19 mouse cellular contexts compared by ENCODE assay signal in genomic region chr6:94957172-94957668, GRCm38 (mm10).
"Had no signal": no experiment of that assay in that cellular context is flagged by ENCODE, and none has a peak within 500 bp of the region (broad histone marks: within the 10 kb centered on the region; RNA-seq: fewer than 3 reads in every experiment).

No protein-coding gene starts in this region.

- H3K4me3 ChIP-seq: intestine, embryonic 15.5 days; kidney, embryonic 15.5 days; left cerebral cortex, adult 2 months; liver, embryonic 13.5 days; midbrain, embryonic 12.5 days; midbrain, embryonic 15.5 days; neural tube, embryonic 12.5 days; neural tube, embryonic 15.5 days had no signal

- H3K4me2 ChIP-seq: intestine, embryonic 15.5 days; kidney, embryonic 15.5 days; liver, embryonic 13.5 days; midbrain, embryonic 12.5 days; midbrain, embryonic 15.5 days; neural tube, embryonic 12.5 days; neural tube, embryonic 15.5 days had no signal

- H3K27ac ChIP-seq: intestine, embryonic 15.5 days; kidney, embryonic 15.5 days; left cerebral cortex, adult 2 months; liver, embryonic 13.5 days; macrophage; midbrain, embryonic 12.5 days; midbrain, embryonic 15.5 days; neural tube, embryonic 12.5 days; neural tube, embryonic 15.5 days had no signal

- H3K9ac ChIP-seq: intestine, embryonic 15.5 days; kidney, embryonic 15.5 days; liver, embryonic 13.5 days; midbrain, embryonic 12.5 days; midbrain, embryonic 15.5 days; neural tube, embryonic 12.5 days; neural tube, embryonic 15.5 days had no signal

- H3K9me3 ChIP-seq: intestine, embryonic 15.5 days; kidney, embryonic 15.5 days; liver, embryonic 13.5 days; midbrain, embryonic 15.5 days; neural tube, embryonic 12.5 days; neural tube, embryonic 15.5 days had no signal

- H3K36me3 ChIP-seq: intestine, embryonic 15.5 days; kidney, embryonic 15.5 days; liver, embryonic 13.5 days; midbrain, embryonic 12.5 days; midbrain, embryonic 15.5 days; neural tube, embryonic 12.5 days; neural tube, embryonic 15.5 days had no signal

- ATAC-seq: intestine, embryonic 15.5 days; midbrain, embryonic 15.5 days had no signal

- H3K27me3 ChIP-seq: intestine, embryonic 15.5 days; kidney, embryonic 15.5 days; liver, embryonic 13.5 days; midbrain, embryonic 12.5 days; midbrain, embryonic 15.5 days; neural tube, embryonic 12.5 days; neural tube, embryonic 15.5 days had no signal

- H3K4me1 ChIP-seq: intestine, embryonic 15.5 days; kidney, embryonic 15.5 days; liver, embryonic 13.5 days; midbrain, embryonic 15.5 days; neural tube, embryonic 12.5 days had no signal

- DNase-seq: kidney, adult 11 months; kidney, adult 8-10 months; kidney, postnatal 10 days; kidney, postnatal 36 days; liver, embryonic 13.5 days; lung, adult 2 months; right cerebral cortex, adult 18-20 months; right cerebral cortex, postnatal 14 days; spleen, adult 18-20 months; thymus, adult 2 months; thymus, postnatal 14 days had no signal
